Mouse (Mus musculus): Measurements from ENCODE around the gene Ak4. TPM values are rescaled to one million over a fixed set of nuclear protein-coding genes. Genes with fewer than 3 reads are reported as not detected.

Ak4 gene
- polyA plus RNA-seq, 1 experiment from 2014 or later: 9.5 TPM

GRCm38 (mm10) chr4:101491704-101492103 is 72.6 kb downstream of the Ak4 start:
- no peaks in the 10 kb centered on the region for H3K9me3 ChIP-seq (ENCODE audit: control insufficient read depth, low read length)
- no peak overlapping the region for H3K27ac ChIP-seq (ENCODE audit: low read depth)
- peaks cover 19% of the 10 kb centered on the region for H3K27me3 ChIP-seq (replicated peaks; ENCODE audit: control insufficient read depth, insufficient read depth, low read length)
- 0 out of 2 replicates have a peak, but pooled peaks cover under 1% of the 10 kb centered on the region for H3K4me1 ChIP-seq (replicated peaks; ENCODE audit: control insufficient read depth, insufficient read depth, low read length)
- no peak for DNase-seq (ENCODE audit: low spot score)
- ATAC-seq (replicated peaks; ENCODE audit: low FRiP score, low TSS enrichment, low read depth): no peak
- H3K4me2 ChIP-seq (ENCODE audit: low read length): no peak overlapping the region
- no peaks in the 10 kb centered on the region for H3K36me3 ChIP-seq (ENCODE audit: control insufficient read depth, insufficient read depth, low read length)
- no peak overlapping the region for H3K9ac ChIP-seq (ENCODE audit: low read length)
- WGBS: 53% methylated on average over 6 of the region's 6 CpGs
- H3K4me3 ChIP-seq (ENCODE audit: low read depth, low read length): no peak overlapping the region

DNA sequence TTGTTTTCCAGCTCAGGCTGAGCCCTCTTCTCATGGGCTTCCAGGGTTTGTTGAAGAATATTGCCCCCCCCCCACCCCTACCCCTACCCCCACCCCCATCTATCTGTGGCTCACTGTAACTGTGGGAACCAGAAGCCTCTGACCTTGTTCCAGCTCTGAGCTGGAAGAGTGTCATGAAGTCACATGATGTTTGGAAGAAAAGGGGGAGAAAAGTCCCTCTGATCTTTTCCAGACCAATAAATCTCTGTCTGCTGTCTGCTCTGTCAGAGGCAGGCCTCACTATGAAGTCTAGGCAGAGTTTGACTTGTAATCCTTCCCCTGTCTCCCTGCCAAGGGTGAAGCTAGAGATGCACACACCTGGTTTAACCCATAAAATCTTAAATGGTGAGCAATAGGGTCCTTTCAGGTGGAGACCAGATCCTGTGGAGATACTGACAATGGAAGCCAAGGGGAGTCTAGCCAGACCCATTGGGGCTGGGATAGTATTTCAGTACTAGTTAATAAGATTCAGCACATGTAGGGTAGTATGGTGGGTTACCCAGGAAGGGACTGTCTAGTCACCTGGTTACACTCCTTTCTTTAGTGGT is 74.6 kb downstream of the Ak4 start:
- no peaks in the 10 kb centered on the region for H3K9me3 ChIP-seq (ENCODE audit: control insufficient read depth, low read length)
- H3K27me3 ChIP-seq (replicated peaks; ENCODE audit: control insufficient read depth, insufficient read depth, low read length): peaks cover 39% of the 10 kb centered on the region
- H3K4me3 ChIP-seq (ENCODE audit: low read depth, low read length): no peak overlapping the region
- no peaks in the 10 kb centered on the region for H3K36me3 ChIP-seq (ENCODE audit: control insufficient read depth, insufficient read depth, low read length)
- 0 out of 2 replicates have a peak, but pooled peaks cover 5% of the 10 kb centered on the region for H3K4me1 ChIP-seq (replicated peaks; ENCODE audit: control insufficient read depth, insufficient read depth, low read length)
- H3K27ac ChIP-seq (ENCODE audit: low read depth): no peak overlapping the region
- DNase-seq (ENCODE audit: low spot score): no peak
- H3K4me2 ChIP-seq (ENCODE audit: low read length): no peak overlapping the region
- no peak overlapping the region for H3K9ac ChIP-seq (ENCODE audit: low read length)
- ATAC-seq (replicated peaks; ENCODE audit: low FRiP score, low TSS enrichment, low read depth): no peak

DNA sequence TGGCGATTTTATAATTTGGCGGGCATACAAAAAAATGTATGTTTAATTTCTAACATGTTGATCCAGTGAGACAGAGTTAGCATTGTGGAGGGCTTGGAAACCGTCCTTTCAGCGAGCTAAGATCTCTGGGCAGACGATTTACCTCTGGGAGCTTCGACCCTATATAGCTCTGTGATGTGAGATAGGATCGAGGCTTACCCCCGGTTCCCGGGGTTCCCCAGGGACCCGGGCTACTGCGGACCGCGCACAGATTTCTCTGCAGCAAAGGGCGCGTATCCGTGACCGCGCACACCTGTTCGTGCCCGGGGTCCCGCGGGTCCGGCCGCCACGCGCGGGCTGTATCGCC is 77.1 kb downstream of the Ak4 start:
- 2% methylated on average over 28 of the region's 28 CpGs for WGBS
- 0 out of 2 replicates have a peak, but pooled peaks cover 5% of the 10 kb centered on the region for H3K4me1 ChIP-seq (replicated peaks; ENCODE audit: control insufficient read depth, insufficient read depth, low read length)
- peak overlapping the region; percentile 91 for H3K4me2 ChIP-seq (ENCODE audit: low read length)
- ATAC-seq (replicated peaks; ENCODE audit: low FRiP score, low TSS enrichment, low read depth) (peak; percentile 47; the same call in 1 of the 2 replicates), DNase-seq (ENCODE audit: low spot score) (no peak)
- no peaks in the 10 kb centered on the region for H3K36me3 ChIP-seq (ENCODE audit: control insufficient read depth, insufficient read depth, low read length)
- peaks cover 42% of the 10 kb centered on the region for H3K27me3 ChIP-seq (replicated peaks; ENCODE audit: control insufficient read depth, insufficient read depth, low read length)
- H3K27ac ChIP-seq (ENCODE audit: low read depth): no peak overlapping the region
- H3K9ac ChIP-seq (ENCODE audit: low read length): no peak overlapping the region
- H3K4me3 ChIP-seq (ENCODE audit: low read depth, low read length): peak overlapping the region; percentile 56
- no peaks in the 10 kb centered on the region for H3K9me3 ChIP-seq (ENCODE audit: control insufficient read depth, low read length)

GRCm38 (mm10) chr4:101496534-101497237 is 77.6 kb downstream of the Ak4 start, which contains the start of gene Dnajc6:
TSS of gene Dnajc6 (plus strand) at chr4:101496648.
- peaks cover 42% of the 10 kb centered on the region for H3K27me3 ChIP-seq (replicated peaks; ENCODE audit: control insufficient read depth, insufficient read depth, low read length)
- peak within 1 kb of the TSS; percentile 56 for H3K4me3 ChIP-seq (ENCODE audit: low read depth, low read length)
- H3K4me1 ChIP-seq (replicated peaks; ENCODE audit: control insufficient read depth, insufficient read depth, low read length): 0 out of 2 replicates have a peak, but pooled peaks cover 5% of the 10 kb centered on the region
- peak; percentile 56; the same call in 1 of the 2 replicates for ATAC-seq (replicated peaks; ENCODE audit: low FRiP score, low TSS enrichment, low read depth)
- DNase-seq (ENCODE audit: low spot score): peak; percentile 74
- H3K27ac ChIP-seq (ENCODE audit: low read depth): no peak within 1 kb of the TSS
- H3K9me3 ChIP-seq (ENCODE audit: control insufficient read depth, low read length): no peaks in the 10 kb centered on the region
- H3K4me2 ChIP-seq (ENCODE audit: low read length): peak within 1 kb of the TSS; percentile 91
- no peak within 1 kb of the TSS for H3K9ac ChIP-seq (ENCODE audit: low read length)
- no peaks in the 10 kb centered on the region for H3K36me3 ChIP-seq (ENCODE audit: control insufficient read depth, insufficient read depth, low read length)
- WGBS: under 1% methylated on average over 49 of the region's 57 CpGs

DNA sequence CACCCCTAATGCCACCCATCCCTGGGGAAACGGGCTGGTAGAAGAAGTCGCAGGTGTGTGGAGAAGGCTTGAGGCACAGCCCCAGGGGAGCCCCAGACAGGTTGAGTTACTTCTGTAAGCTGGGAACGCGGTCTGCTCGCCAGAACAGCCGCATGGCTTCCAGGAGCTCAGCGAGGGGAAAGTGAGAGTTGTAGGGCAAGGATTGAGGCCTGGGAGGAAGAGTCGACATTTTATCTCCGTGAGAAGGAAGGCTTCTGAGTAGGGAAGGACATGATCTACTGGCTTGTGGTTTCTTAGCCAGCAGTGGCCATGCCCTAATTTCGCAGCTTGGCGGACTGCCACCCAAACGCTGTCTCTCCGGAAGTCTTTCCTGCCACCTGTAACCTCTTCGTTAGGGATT is 78.3 kb downstream of the Ak4 start:
- Histone ChIP-seq H3K36me3 (ENCODE audit: control insufficient read depth, insufficient read depth, low read length) (no peaks in the 10 kb centered on the region), H3K4me3 (ENCODE audit: low read depth, low read length) (peak overlapping the region; percentile 56; the same call in 1 of the 2 replicates), H3K9ac (ENCODE audit: low read length) (no peak overlapping the region), H3K27me3 (replicated peaks; ENCODE audit: control insufficient read depth, insufficient read depth, low read length) (peaks cover 42% of the 10 kb centered on the region), H3K4me1 (replicated peaks; ENCODE audit: control insufficient read depth, insufficient read depth, low read length) (0 out of 2 replicates have a peak, but pooled peaks cover 5% of the 10 kb centered on the region), H3K4me2 (ENCODE audit: low read length) (peak overlapping the region; percentile 91), H3K27ac (ENCODE audit: low read depth) (no peak overlapping the region), H3K9me3 (ENCODE audit: control insufficient read depth, low read length) (no peaks in the 10 kb centered on the region)
- DNase-seq (ENCODE audit: low spot score) (peak; percentile 66), ATAC-seq (replicated peaks; ENCODE audit: low FRiP score, low TSS enrichment, low read depth) (no peak; the same call in 1 of the 2 replicates)
- WGBS: 3% methylated on average over 14 of the region's 14 CpGs

DNA sequence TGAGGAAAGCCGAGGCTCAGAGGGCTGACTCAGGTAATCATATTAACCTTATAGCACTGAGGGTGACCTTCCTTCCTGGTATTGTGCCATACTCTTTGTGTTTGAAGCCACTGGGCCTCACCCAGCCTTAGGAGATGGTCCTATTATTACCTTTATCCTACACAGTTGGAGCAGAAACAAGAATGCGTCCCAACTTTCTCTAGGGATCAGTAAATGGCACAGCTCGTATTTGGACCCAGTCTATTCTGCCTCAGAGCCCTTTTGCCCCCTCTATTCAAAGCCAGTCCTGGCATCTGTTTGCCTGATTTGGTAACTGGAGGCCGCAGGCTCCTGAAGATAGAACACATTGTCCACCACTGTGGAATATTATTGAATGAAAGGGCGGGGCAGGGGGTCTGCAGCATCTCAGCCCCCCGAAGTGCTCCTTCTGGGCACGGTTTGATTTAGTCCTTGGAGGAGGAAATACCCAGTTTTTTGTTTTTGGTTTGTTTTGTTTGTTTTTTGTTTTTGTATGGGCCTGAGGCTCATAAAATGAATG is 85.5 kb downstream of the Ak4 start:
- no peak overlapping the region for H3K4me3 ChIP-seq (ENCODE audit: low read depth, low read length)
- ATAC-seq (replicated peaks; ENCODE audit: low FRiP score, low TSS enrichment, low read depth) (no peak), DNase-seq (ENCODE audit: low spot score) (no peak)
- 80% methylated on average over 7 of the region's 7 CpGs for WGBS
- no peaks in the 10 kb centered on the region for H3K9me3 ChIP-seq (ENCODE audit: control insufficient read depth, low read length)
- H3K27me3 ChIP-seq (replicated peaks; ENCODE audit: control insufficient read depth, insufficient read depth, low read length): peaks cover 10% of the 10 kb centered on the region
- H3K4me2 ChIP-seq (ENCODE audit: low read length): no peak overlapping the region
- H3K36me3 ChIP-seq (ENCODE audit: control insufficient read depth, insufficient read depth, low read length): no peaks in the 10 kb centered on the region
- no peaks in the 10 kb centered on the region; the same call in 1 of the 2 replicates for H3K4me1 ChIP-seq (replicated peaks; ENCODE audit: control insufficient read depth, insufficient read depth, low read length)
- H3K27ac ChIP-seq (ENCODE audit: low read depth): no peak overlapping the region
- no peak overlapping the region for H3K9ac ChIP-seq (ENCODE audit: low read length)

DNA sequence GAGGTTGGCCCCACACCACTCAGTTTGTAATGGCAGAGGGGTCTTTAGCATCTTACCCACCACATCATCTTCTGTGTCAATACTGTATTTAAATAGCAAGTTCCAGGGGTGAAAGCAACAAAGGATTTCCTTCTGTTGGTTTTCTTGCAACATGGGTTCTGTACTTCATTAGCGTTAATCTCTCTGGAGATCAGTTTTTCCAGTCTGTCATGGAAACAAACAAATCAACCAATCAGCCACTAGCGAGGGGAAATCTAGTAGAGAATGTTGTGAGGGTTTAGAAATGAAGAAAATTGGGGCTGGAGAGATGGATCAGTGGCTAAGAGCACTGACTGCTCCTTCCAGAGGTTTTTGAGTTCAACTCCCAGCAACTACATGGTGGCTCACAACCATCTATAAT is 86.9 kb downstream of the Ak4 start:
- DNase-seq (ENCODE audit: low spot score) (no peak), ATAC-seq (replicated peaks; ENCODE audit: low FRiP score, low TSS enrichment, low read depth) (no peak)
- 75% methylated on average over 2 of the region's 2 CpGs for WGBS

GRCm38 (mm10) chr4:101506372-101506771 is 87.3 kb downstream of the Ak4 start:
- no peak for ATAC-seq (replicated peaks; ENCODE audit: low FRiP score, low TSS enrichment, low read depth)
- H3K27ac ChIP-seq (ENCODE audit: low read depth): no peak overlapping the region
- H3K9ac ChIP-seq (ENCODE audit: low read length): no peak overlapping the region
- no peak for DNase-seq (ENCODE audit: low spot score)
- H3K4me2 ChIP-seq (ENCODE audit: low read length): no peak overlapping the region
- H3K9me3 ChIP-seq (ENCODE audit: control insufficient read depth, low read length): no peaks in the 10 kb centered on the region
- no peak overlapping the region for H3K4me3 ChIP-seq (ENCODE audit: low read depth, low read length)
- H3K4me1 ChIP-seq (replicated peaks; ENCODE audit: control insufficient read depth, insufficient read depth, low read length): no peaks in the 10 kb centered on the region; the same call in 1 of the 2 replicates
- no peaks in the 10 kb centered on the region for H3K36me3 ChIP-seq (ENCODE audit: control insufficient read depth, insufficient read depth, low read length)
- peaks cover 14% of the 10 kb centered on the region for H3K27me3 ChIP-seq (replicated peaks; ENCODE audit: control insufficient read depth, insufficient read depth, low read length)

More for the DNA sequence above, 86.9 kb downstream of the Ak4 start:
- Histone ChIP-seq H3K9ac (ENCODE audit: low read length) (no peak overlapping the region), H3K4me1 (replicated peaks; ENCODE audit: control insufficient read depth, insufficient read depth, low read length) (no peaks in the 10 kb centered on the region; the same call in 1 of the 2 replicates), H3K9me3 (ENCODE audit: control insufficient read depth, low read length) (no peaks in the 10 kb centered on the region), H3K27me3 (replicated peaks; ENCODE audit: control insufficient read depth, insufficient read depth, low read length) (peaks cover 14% of the 10 kb centered on the region), H3K27ac (ENCODE audit: low read depth) (no peak overlapping the region), H3K4me3 (ENCODE audit: low read depth, low read length) (no peak overlapping the region), H3K36me3 (ENCODE audit: control insufficient read depth, insufficient read depth, low read length) (no peaks in the 10 kb centered on the region), H3K4me2 (ENCODE audit: low read length) (no peak overlapping the region)
